Mouse (Mus musculus) G1E (cell line): ENCODE results near the gene Epo.

Experiments
- CTCF ChIP-seq: IDR thresholded peaks from 2 replicates; pipeline ENCODE4 v1.5.1; 2012; ENCODE audit warnings: low read depth, low read length, inconsistent platforms, mixed read lengths
- GATA1 ChIP-seq: IDR thresholded peaks from 2 replicates; pipeline ENCODE4 v1.6.1; 2012; ENCODE audit warnings: borderline replicate concordance, low read length, inconsistent platforms, mixed read lengths
- GATA2 ChIP-seq: IDR thresholded peaks from 2 replicates; pipeline ENCODE4 v1.6.1; 2012; ENCODE audit warnings: low read depth, low read length, inconsistent platforms, borderline replicate concordance
- POLR2AphosphoS5 ChIP-seq: IDR thresholded peaks from 2 replicates; pipeline ENCODE4 v1.6.1; 2012; ENCODE audit warnings: low read depth, low read length, inconsistent platforms; ENCODE audit not compliant: insufficient replicate concordance

GRCm38 (mm10) chr5:137561556-137561955, 28.5 kb upstream of the Epo start:
- TF ChIP-seq CTCF = no peak
- no peak for TF ChIP-seq GATA1
- TF ChIP-seq POLR2AphosphoS5 = no peak
- no peak for TF ChIP-seq GATA2
